Mouse (Mus musculus) liver, embryonic 15.5 days (tissue): ENCODE results near the gene Cwc25. TPM values are rescaled to one million over a fixed set of nuclear protein-coding genes. Genes with fewer than 3 reads are reported as not detected.
A peak's percentile ranks its signal among the peaks of the same experiment; 100 is the strongest.
"Not testable (repeated sequence)": the region's sequence is repeated elsewhere in the genome, so short reads cannot be mapped to it uniquely, and the experiment has no call there.

Experiments used
- ATAC-seq: fragments of 200-750 bp; cut with Nextera tagmentation; 2 replicates; pipeline ENCODE4 v1.8.0; 2017; ENCODE audit warnings: moderate number of reproducible peaks, mild to moderate bottlenecking, moderate library complexity; ENCODE audit not compliant: insufficient read depth
- H3K27ac ChIP-seq: fragments of 300-500 bp; sonication (generic); replicated peaks from 2 replicates; pipeline ENCODE4 v1.5.1; 2015; ENCODE audit warnings: mild to moderate bottlenecking, inconsistent platforms
- H3K27me3 ChIP-seq: fragments of 300-500 bp; sonication (generic); 2 replicates; pipeline ENCODE4 v1.6.1; 2015; ENCODE audit warnings: mild to moderate bottlenecking, inconsistent platforms
- H3K36me3 ChIP-seq: fragments of 300-500 bp; sonication (generic); replicated peaks from 2 replicates; pipeline ENCODE4 v1.6.1; 2015; ENCODE audit warnings: moderate library complexity, mild to moderate bottlenecking, inconsistent platforms
- H3K4me1 ChIP-seq: fragments of 300-500 bp; sonication (generic); replicated peaks from 2 replicates; pipeline ENCODE4 v1.6.1; 2015; ENCODE audit warnings: inconsistent platforms
- H3K4me2 ChIP-seq: fragments of 300-500 bp; sonication (generic); 2 replicates; pipeline ENCODE4 v1.6.1; 2015; ENCODE audit warnings: moderate library complexity, mild to moderate bottlenecking, inconsistent platforms
- H3K4me3 ChIP-seq: fragments of 300-500 bp; sonication (generic); replicated peaks from 2 replicates; pipeline ENCODE4 v1.5.1; 2015; ENCODE audit warnings: mild to moderate bottlenecking, inconsistent platforms
- H3K9ac ChIP-seq: fragments of 300-500 bp; sonication (generic); 2 replicates; pipeline ENCODE4 v1.6.1; 2015; ENCODE audit warnings: moderate library complexity, mild to moderate bottlenecking, inconsistent platforms
- H3K9me3 ChIP-seq: fragments of 300-500 bp; sonication (generic); replicated peaks from 2 replicates; pipeline ENCODE4 v1.6.1; 2016; ENCODE audit warnings: inconsistent platforms
- WGBS: fragments of 180-500 bp; shearing (Covaris S2); methylation state at CpG from one replicate; pipeline ENCODE4 v1.1.7; 2015; ENCODE audit warnings: mixed read lengths; ENCODE audit not compliant: insufficient replicate concordance; 5-methylcytosine and 5-hydroxymethylcytosine counted together
- polyA plus RNA-seq: library from polyadenylated mRNA; unstranded; fragments of >200 nt; fragmentation: Nextera tagmentation; extraction: Ambion mirVana; gene quantifications from 2 replicates; pipeline ENCODE4 v1.2.1, GENCODE M21; 2015

Cwc25 gene
- polyA plus RNA-seq, 1 experiment from 2014 or later = 5.4 TPM

DNA sequence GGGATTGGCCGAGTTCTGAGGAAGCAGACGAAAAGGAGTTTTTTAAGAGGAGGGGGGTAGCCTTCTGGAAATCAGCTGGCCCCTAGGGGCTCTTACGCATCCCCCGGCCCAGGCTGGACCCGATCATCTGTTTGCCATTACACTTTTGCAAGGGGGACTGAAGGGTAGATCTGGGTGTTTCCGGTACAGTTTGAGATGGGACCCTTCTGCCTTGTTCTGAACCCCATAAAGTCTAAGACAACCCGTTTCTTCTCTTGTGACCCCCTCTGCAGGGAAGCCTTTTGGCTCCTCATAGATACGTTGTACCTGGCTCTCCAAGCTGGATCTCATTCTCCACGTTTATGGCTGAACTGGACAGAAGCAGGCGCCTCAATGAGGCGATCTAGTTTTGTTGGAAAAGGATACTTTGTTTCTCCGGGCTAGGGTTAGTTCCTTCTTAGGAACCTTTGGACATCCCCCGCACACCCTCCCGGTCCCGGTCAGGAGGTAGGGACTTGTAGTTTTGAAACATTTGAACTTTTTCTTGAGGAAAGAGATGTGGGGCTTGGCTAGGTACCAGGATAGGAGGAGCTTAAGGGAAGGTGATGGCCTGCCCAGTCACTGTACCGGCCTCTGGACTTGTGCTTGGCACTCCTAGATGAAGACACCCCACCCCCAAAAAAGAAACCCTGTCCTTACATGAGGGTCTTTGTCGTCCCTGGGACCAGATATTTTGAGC, 34.5 kb upstream of the Cwc25 start:
- 9% methylated on average over 17 of the region's 17 CpGs for WGBS
- peak overlapping the region; percentile 89 for H3K27ac ChIP-seq
- H3K27me3 ChIP-seq = peaks cover 28% of the 10 kb centered on the region
- no peak for ATAC-seq
- no peaks in the 10 kb centered on the region for H3K9me3 ChIP-seq
- peaks cover 81% of the 10 kb centered on the region for H3K4me1 ChIP-seq
- peak overlapping the region; percentile 92 for H3K4me2 ChIP-seq
- H3K9ac ChIP-seq = peak overlapping the region; percentile 65
- peak overlapping the region; percentile 71 for H3K4me3 ChIP-seq
- H3K36me3 ChIP-seq = no peaks in the 10 kb centered on the region

DNA sequence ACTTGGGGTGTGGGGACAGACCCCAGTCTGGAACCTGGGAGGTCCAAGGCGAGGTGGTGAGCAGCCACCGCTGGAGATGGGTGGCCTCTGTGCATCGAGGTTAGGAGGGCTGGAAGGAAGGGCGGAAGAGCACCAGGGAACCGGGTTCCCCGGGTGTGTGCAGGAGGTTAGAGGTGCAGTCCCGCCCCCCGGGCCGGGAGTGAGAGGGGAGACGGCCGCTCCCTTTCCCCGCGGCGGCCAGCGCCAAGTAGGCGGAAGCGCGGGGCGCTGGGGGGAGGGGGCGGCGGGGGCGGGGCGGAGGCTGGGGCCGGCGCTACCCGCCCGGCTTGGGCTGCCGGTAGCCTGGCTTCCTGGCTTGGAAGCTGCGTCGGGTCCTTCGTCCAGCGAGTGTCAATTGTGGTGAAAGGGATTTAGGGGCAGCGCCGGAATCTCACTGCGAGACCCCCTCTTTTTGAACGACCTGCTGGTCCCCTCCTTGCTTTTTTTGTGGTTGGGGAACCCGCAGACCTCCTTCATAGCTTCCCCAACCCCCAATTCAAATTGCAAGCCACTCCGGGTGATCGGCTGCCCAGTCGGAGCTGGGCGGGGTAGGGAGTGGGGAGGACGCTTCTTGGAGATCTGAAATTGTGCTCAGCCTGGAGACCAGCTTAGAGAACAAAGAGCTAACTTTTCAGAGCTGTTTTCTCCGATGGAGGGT, 33.8 kb upstream of the Cwc25 start:
- H3K27me3 ChIP-seq = peaks cover 28% of the 10 kb centered on the region
- peak overlapping the region; percentile 92 for H3K4me2 ChIP-seq
- H3K4me1 ChIP-seq = peaks cover 74% of the 10 kb centered on the region
- peak overlapping the region; percentile 71 for H3K4me3 ChIP-seq
- no peaks in the 10 kb centered on the region for H3K36me3 ChIP-seq
- peak; percentile 54 for ATAC-seq
- peak overlapping the region; percentile 65 for H3K9ac ChIP-seq
- H3K9me3 ChIP-seq = no peaks in the 10 kb centered on the region
- H3K27ac ChIP-seq = peak overlapping the region; percentile 89
- under 1% methylated on average over 42 of the region's 43 CpGs for WGBS

DNA sequence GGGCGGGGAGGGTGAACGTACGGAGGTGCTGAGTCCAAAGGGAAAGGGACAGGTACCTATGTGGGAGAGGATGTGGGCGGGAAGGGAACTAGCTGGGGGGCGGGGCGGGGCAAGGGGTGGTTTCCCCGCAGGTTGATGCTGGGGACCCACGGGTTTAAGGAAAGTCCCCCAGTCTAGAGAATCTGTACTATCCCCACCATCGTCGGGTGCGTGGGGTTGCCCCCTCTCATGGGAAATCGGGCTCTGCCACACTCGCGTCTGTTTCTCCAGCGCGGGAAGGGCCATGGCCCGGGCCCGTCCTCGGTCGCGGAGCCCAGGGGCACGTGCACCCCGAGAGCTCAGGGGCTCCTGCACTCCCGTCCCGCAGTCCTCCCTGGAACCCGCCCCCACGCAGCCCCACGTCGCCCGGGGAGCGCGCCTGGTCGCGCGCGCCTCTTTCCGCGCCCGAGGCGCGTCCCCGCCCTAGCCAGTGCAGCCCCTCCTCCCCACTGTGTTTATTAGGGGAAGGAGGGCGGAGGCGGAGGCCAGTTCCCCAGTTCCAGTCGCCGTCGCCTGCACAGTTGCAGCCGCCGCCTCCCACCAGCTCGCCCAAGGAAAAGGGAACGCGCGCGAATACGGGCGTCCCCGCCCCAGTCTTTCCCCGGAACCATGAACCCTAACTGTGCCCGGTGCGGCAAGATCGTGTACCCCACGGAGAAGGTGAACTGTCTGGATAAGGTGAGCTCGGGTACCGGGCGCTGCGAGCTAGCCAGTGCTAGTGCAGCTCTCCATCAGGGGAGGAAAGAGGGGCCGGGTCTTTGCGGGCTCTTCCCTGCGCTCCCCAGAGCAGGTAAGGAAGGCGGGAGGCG, 33.0 kb upstream of the Cwc25 start:
- peak overlapping the region; percentile 89 for H3K27ac ChIP-seq
- under 1% methylated on average over 71 of the region's 71 CpGs for WGBS
- H3K9me3 ChIP-seq = no peaks in the 10 kb centered on the region
- H3K9ac ChIP-seq = peak overlapping the region; percentile 65
- peak overlapping the region; percentile 92 for H3K4me2 ChIP-seq
- H3K27me3 ChIP-seq = peaks cover 28% of the 10 kb centered on the region
- peak overlapping the region; percentile 71 for H3K4me3 ChIP-seq
- peaks cover 66% of the 10 kb centered on the region for H3K4me1 ChIP-seq
- peak; percentile 73 for ATAC-seq
- no peaks in the 10 kb centered on the region for H3K36me3 ChIP-seq

DNA sequence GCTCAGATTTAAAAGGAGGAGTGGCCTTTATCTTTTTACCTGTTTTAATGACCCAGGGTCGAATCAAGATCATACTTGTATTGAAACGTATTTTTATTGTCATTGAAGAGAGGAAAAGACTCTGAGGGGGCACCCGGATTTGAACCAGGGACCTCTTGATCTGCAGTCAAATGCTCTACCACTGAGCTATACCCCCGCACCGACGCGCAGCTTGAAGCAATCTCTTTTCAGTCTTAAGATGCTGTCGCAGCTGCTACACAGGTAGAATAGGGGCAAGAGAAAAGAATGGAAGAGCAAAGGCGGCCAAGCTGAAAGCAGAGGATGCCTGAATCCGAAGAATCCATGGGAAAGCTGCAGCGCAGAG, 32.4 kb upstream of the Cwc25 start, which contains the start of gene Lasp1:
Gene Lasp1, plus strand, starts transcription at position 219 of the 364 bp plus-strand sequence.
- under 1% methylated on average over 11 of the region's 11 CpGs for WGBS
- H3K4me2 ChIP-seq = peak within 1 kb of the TSS; percentile 92
- H3K9ac ChIP-seq = peak within 1 kb of the TSS; percentile 65
- peak within 1 kb of the TSS; percentile 89 for H3K27ac ChIP-seq
- no peaks in the 10 kb centered on the region for H3K36me3 ChIP-seq
- peak; percentile 25 for ATAC-seq
- peak within 1 kb of the TSS; percentile 71 for H3K4me3 ChIP-seq
- H3K27me3 ChIP-seq = peaks cover 28% of the 10 kb centered on the region
- H3K4me1 ChIP-seq = peaks cover 60% of the 10 kb centered on the region
- H3K9me3 ChIP-seq = no peaks in the 10 kb centered on the region

DNA sequence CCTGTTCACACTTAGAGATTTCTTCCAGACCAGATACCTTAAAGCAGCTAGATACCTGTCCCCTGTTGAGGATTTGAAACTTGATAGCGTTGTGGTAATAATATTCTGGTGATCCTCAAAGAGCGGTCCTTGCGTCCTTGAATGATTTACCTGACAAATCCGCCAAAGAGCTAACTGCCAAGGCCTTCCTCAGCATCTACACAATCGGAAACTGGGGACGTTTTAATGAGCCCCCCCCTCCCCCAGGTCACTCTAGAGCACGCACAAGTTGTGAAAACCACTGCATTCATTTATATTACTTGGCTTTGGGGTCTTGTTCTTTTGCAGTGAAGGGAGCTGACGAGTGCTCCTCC, 31.7 kb upstream of the Cwc25 start:
- Histone ChIP-seq H3K9ac (no peak overlapping the region), H3K4me3 (peak overlapping the region; percentile 71; the same call in 1 of the 2 replicates), H3K9me3 (no peaks in the 10 kb centered on the region), H3K4me1 (peaks cover 53% of the 10 kb centered on the region), H3K4me2 (peak overlapping the region; percentile 92), H3K27me3 (peaks cover 28% of the 10 kb centered on the region), H3K36me3 (no peaks in the 10 kb centered on the region), H3K27ac (no peak overlapping the region)
- WGBS = 46% methylated on average over 8 of the region's 8 CpGs
- no peak for ATAC-seq

DNA sequence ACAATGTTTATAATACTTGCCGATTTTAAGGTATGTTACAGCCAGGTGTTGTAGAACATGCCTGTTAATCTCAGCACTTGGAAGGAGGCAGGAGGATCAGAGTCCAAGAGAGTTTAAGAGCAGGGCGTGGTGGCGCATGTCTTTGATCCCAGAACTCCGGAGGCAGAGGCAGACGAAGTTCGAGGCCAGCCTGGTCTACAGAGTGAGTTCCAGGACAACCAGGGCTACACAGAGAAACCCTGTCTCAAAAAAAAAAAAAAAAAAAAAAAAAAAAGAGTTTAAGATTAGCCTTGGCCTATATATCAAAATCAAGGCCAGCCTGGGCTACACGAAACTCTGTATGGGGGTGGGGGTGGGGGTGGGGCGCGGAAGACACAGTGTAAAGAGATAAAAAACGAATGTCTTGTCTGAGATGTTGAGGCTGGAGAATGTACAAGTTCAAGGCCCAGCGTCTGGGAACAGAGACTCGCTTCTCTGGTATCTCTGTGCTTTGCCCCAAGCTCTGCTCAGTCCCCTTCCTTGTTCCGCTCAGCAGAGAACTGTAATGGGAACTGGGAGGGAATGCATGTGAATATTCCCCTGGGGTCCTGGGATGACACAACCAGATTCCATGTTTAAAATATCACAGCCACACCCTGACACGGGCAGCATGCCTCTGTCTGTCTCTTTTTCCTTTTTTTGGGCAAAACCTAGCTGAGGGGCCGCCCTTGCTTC, 31.2 kb upstream of the Cwc25 start:
- Histone ChIP-seq H3K36me3 (no peaks in the 10 kb centered on the region), H3K27ac (no peak overlapping the region), H3K4me2 (peak overlapping the region; percentile 92; the same call in 1 of the 2 replicates), H3K9ac (no peak overlapping the region), H3K4me1 (peaks cover 48% of the 10 kb centered on the region), H3K4me3 (no peak overlapping the region), H3K9me3 (no peaks in the 10 kb centered on the region), H3K27me3 (peaks cover 28% of the 10 kb centered on the region)
- WGBS = 51% methylated on average over 15 of the region's 15 CpGs
- no peak for ATAC-seq

DNA sequence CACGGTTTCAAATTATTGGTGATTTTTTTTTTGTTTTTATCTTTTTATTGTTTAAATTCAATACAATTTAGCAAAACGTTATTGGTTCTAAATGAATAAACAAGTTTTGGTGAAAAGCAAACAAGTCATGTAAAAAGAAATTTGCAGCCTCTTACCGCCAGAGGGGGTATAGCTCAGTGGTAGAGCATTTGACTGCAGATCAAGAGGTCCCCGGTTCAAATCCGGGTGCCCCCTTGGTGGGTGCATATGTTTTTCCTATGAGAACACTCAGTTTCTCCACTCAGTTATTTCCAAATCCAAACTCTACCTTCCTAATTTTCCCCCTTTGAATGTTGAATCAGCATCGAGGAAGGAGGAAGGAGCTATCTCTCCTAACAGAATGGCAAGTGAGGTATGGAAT, 30.6 kb upstream of the Cwc25 start:
- Histone ChIP-seq H3K27me3 (peaks cover 28% of the 10 kb centered on the region), H3K9ac (no peak overlapping the region), H3K4me1 (peaks cover 41% of the 10 kb centered on the region), H3K4me2 (no peak overlapping the region), H3K27ac (no peak overlapping the region), H3K9me3 (no peaks in the 10 kb centered on the region), H3K4me3 (no peak overlapping the region), H3K36me3 (no peaks in the 10 kb centered on the region)
- WGBS = 3% methylated on average over 6 of the region's 6 CpGs
- no peak for ATAC-seq

DNA sequence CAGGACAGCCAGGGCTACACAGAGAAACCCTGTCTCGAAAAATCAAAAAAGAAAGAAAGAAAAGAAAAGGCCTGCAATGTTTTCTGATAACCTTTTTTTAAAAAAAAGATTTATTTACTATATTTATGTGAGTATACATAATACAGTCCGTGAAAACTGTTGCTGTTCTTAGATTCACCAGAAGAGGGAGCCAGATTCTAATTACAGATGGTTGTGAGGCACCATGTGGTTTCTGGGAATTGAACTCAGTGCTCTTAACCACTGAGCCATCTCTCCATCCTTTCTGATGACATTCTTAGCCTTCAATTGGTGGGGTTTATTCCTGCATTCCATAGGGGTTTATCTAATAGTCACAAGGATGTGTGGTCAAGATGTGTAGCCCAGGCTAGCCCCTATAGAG, 26.8 kb upstream of the Cwc25 start:
- H3K9ac ChIP-seq = no peak overlapping the region
- H3K4me3 ChIP-seq = no peak overlapping the region
- H3K36me3 ChIP-seq = no peaks in the 10 kb centered on the region
- H3K27me3 ChIP-seq = peaks cover 4% of the 10 kb centered on the region; the same call in 1 of the 2 replicates
- no peak overlapping the region for H3K27ac ChIP-seq
- ATAC-seq = no peak
- H3K4me1 ChIP-seq = peaks cover 6% of the 10 kb centered on the region
- H3K9me3 ChIP-seq = no peaks in the 10 kb centered on the region
- no peak overlapping the region for H3K4me2 ChIP-seq
- WGBS = 7% methylated on average over 2 of the region's 2 CpGs

DNA sequence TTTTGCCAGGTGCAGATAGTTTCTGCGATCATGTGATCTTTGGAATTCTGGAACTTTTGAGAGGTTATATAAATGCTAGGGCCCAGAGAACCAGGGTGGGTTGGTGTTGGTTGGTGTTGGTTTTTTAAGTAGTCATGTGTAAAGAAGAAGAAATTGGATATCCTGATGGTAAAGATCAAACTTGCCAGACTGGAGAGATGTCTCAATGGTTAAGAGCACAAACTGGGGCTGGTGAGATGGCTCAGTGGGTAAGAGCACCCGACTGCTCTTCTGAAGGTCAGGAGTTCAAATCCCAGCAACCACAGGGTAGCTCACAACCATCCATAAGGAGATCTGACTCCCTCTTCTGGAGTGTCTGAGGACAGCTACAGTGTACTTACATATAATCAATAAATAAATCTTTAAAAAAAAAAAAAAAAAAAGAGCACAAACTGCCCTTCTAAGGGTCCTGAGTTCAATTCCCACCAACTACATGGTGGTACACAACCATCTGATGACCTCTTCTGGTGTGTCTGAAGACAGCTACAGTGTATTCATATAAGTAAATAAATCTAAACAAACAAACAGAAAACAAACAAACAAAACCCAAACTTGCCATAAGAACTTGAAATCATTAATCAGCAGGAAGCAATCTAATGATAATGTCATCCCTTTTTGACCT, 24.6 kb upstream of the Cwc25 start:
- not testable (repeated sequence) for H3K4me2 ChIP-seq, H3K9me3 ChIP-seq, H3K36me3 ChIP-seq, H3K9ac ChIP-seq, H3K4me3 ChIP-seq, H3K27ac ChIP-seq, H3K4me1 ChIP-seq, H3K27me3 ChIP-seq, ATAC-seq
- 55% methylated on average over 2 of the region's 2 CpGs for WGBS

DNA sequence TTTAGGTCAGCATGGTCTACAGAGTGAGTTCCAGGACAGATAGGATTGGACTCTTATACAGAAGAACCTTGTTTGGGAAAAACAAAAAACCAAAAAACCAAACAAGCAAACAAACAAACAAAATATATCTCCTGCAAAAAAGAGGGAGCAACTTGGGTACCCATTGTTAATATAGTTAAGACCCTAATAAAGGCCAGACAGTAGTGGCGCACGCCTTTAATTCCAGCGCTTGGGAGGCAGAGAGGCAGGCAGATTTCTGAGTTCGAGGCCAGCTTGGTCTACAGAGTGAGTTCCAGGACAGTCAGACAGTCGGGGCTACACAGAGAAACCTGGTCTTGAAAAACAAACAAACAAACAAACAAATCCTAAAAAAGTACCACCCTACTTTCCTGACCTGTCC, 23.4 kb upstream of the Cwc25 start:
- no peak for ATAC-seq
- no peaks in the 10 kb centered on the region for H3K27me3 ChIP-seq
- no peaks in the 10 kb centered on the region for H3K36me3 ChIP-seq
- H3K4me2 ChIP-seq = no peak overlapping the region
- no peaks in the 10 kb centered on the region for H3K9me3 ChIP-seq
- H3K4me3 ChIP-seq = no peak overlapping the region
- H3K27ac ChIP-seq = no peak overlapping the region
- H3K9ac ChIP-seq = no peak overlapping the region
- H3K4me1 ChIP-seq = no peaks in the 10 kb centered on the region
- 65% methylated on average over 5 of the region's 5 CpGs for WGBS
